Comparison of ENCODE assay signal across 7 mouse cellular contexts in genomic region chr1:156365740-156366139, GRCm38 (mm10). TPM values are rescaled to one million over a fixed set of nuclear protein-coding genes. Genes with fewer than 3 reads are reported as not detected.
DNase-seq lines count a peak whose midpoint lies in the region; ATAC-seq and TF ChIP-seq lines count a peak whose summit lies in the region.

Gm2000 (plus strand) TSS chr1:156366040.

- H3K9me3 ChIP-seq in ES-E14 (ENCODE audit: control insufficient read depth, insufficient read depth, low read depth, low read length) = no peaks in the 10 kb centered on the region
- H3K9me3 ChIP-seq in hindbrain, embryonic 15.5 days = 0 out of 2 replicates have a peak, but pooled peaks cover 4% of the 10 kb centered on the region
- no peaks in the 10 kb centered on the region for H3K9me3 ChIP-seq in liver, postnatal 0 days (ENCODE audit: low read length)

- no peak within 1 kb of the TSS for H3K4me2 ChIP-seq in hindbrain, embryonic 15.5 days
- H3K4me2 ChIP-seq in liver, postnatal 0 days (ENCODE audit: low read depth, low read length) = no peak within 1 kb of the TSS

- no peaks in the 10 kb centered on the region for H3K27me3 ChIP-seq in hindbrain, embryonic 15.5 days
- H3K27me3 ChIP-seq in liver, postnatal 0 days (ENCODE audit: insufficient read depth, low read length) = no peaks in the 10 kb centered on the region

- DNase-seq in ES-E14 (ENCODE audit: low read depth, low spot score) = no peak
- DNase-seq in adrenal gland, adult 8-10 months = no peak
- DNase-seq in gastrocnemius, adult 18-20 months (ENCODE audit: low spot score) = no peak
- DNase-seq in liver, postnatal 0 days = no peak
- DNase-seq in cerebellum, adult 11 months = no peak
- DNase-seq in spleen, postnatal 4 days (ENCODE audit: low spot score in 2 of 2) = no peak

- 92% methylated on average over 8 of the region's 8 CpGs for WGBS in hindbrain, embryonic 15.5 days
- WGBS in liver, postnatal 0 days (ENCODE audit: insufficient replicate concordance) = 90% methylated on average over 8 of the region's 8 CpGs

- no peak for ATAC-seq in hindbrain, embryonic 15.5 days (ENCODE audit: low FRiP score, low read depth)
- ATAC-seq in liver, postnatal 0 days = no peak

- H3K36me3 ChIP-seq in ES-E14 (ENCODE audit: control insufficient read depth, insufficient read depth, low read length, poor library complexity, severe bottlenecking) = no peaks in the 10 kb centered on the region
- no peaks in the 10 kb centered on the region for H3K36me3 ChIP-seq in hindbrain, embryonic 15.5 days
- H3K36me3 ChIP-seq in liver, postnatal 0 days (replicated peaks; ENCODE audit: insufficient read depth, low read length) = no peaks in the 10 kb centered on the region

- no peak within 1 kb of the TSS for H3K9ac ChIP-seq in ES-E14 (ENCODE audit: insufficient read depth, low read depth, low read length, poor library complexity, severe bottlenecking)
- H3K9ac ChIP-seq in hindbrain, embryonic 15.5 days = no peak within 1 kb of the TSS
- no peak within 1 kb of the TSS for H3K9ac ChIP-seq in liver, postnatal 0 days (replicated peaks)

- no peak within 1 kb of the TSS for H3K27ac ChIP-seq in ES-E14 (ENCODE audit: insufficient read depth, low read depth, low read length, poor library complexity, severe bottlenecking)
- no peak within 1 kb of the TSS for H3K27ac ChIP-seq in hindbrain, embryonic 15.5 days (replicated peaks)
- no peak within 1 kb of the TSS for H3K27ac ChIP-seq in liver, postnatal 0 days (ENCODE audit: low read depth)

- in situ Hi-C loops in ES-E14 (cut with MboI; ENCODE audit: low sequenced_read_pairs in 2 of 2, unreplicated experiment in 2 of 2) = no loop called here

- no peaks in the 10 kb centered on the region for H3K4me1 ChIP-seq in ES-E14 (ENCODE audit: control insufficient read depth in 2 of 2, insufficient read depth in 2 of 2, low read length in 2 of 2, poor library complexity in 1 of 2)
- H3K4me1 ChIP-seq in hindbrain, embryonic 15.5 days (replicated peaks) = no peaks in the 10 kb centered on the region
- H3K4me1 ChIP-seq in liver, postnatal 0 days (ENCODE audit: insufficient read depth) = no peaks in the 10 kb centered on the region

- no peak within 1 kb of the TSS for H3K4me3 ChIP-seq in ES-E14 (ENCODE audit: insufficient read depth in 1 of 2, low read depth in 1 of 2, low read length in 2 of 2, poor library complexity in 1 of 2, severe bottlenecking in 1 of 2)
- H3K4me3 ChIP-seq in hindbrain, embryonic 15.5 days = no peak within 1 kb of the TSS
- no peak within 1 kb of the TSS for H3K4me3 ChIP-seq in liver, postnatal 0 days (ENCODE audit: low read depth, low read length)

- no peak for TF ChIP-seq EP300 in liver, postnatal 0 days (IDR thresholded peaks at IDR 0.05; ENCODE audit: low read depth)

- no peak for TF ChIP-seq CTCF in liver, postnatal 0 days (IDR thresholded peaks at IDR 0.05; ENCODE audit: low read depth)

TF ChIP-seq in ES-E14, 5 proteins besides CTCF, POLR2A, EP300 and RAD21:
- TF ChIP-seq ZC3H11A (IDR thresholded peaks at IDR 0.05; ENCODE audit: borderline replicate concordance, low read depth, low read length) (no peak), MAFK (IDR thresholded peaks at IDR 0.05; ENCODE audit: insufficient read depth, low read depth, low read length) (no peak), ZNF384 (IDR thresholded peaks at IDR 0.05; ENCODE audit: low read depth, low read length) (no peak), HCFC1 (IDR thresholded peaks at IDR 0.05; ENCODE audit: borderline replicate concordance, insufficient read depth, low read length) (no peak)

RNA-seq across cellular contexts. Expression of gene Gm2000, which starts in this region (rescaled TPM):
- total RNA-seq in ES-E14 (2012; rRNA removed) = 350 and 385 TPM in 2 replicates
- 100 to 1,000 TPM; 446 to 689 (median 549) TPM for total RNA-seq in adrenal gland, adult 8-10 months (2022)
- 100 to 1,000 TPM; 402 to 430 TPM for total RNA-seq in gastrocnemius, adult 18-20 months (2021)
- 525 and 565 TPM in 2 replicates for polyA plus RNA-seq in hindbrain, embryonic 15.5 days (2015; fragmentation: Nextera tagmentation; extraction: Ambion mirVana)
- 427 and 452 TPM in 2 replicates for polyA plus RNA-seq in liver, postnatal 0 days (2015; fragmentation: Nextera tagmentation; extraction: Ambion mirVana)
